Mouse (Mus musculus) C2C12 (cell line): Measurements from ENCODE around the gene Usp34.

Experiments
- CEBPB ChIP-seq: IDR thresholded peaks from one replicate; pipeline ENCODE4 v1.6.1; 2011; ENCODE audit warnings: low read depth, mild to moderate bottlenecking, control low read depth, moderate library complexity
- CTCF ChIP-seq: IDR thresholded peaks from one replicate; pipeline ENCODE4 v1.5.1; 2011; ENCODE audit not compliant: control insufficient read depth, insufficient read depth, insufficient read length
- FOSL1 ChIP-seq: IDR thresholded peaks from one replicate; pipeline ENCODE4 v1.8.0; 2011; ENCODE audit warnings: mild to moderate bottlenecking, low read length; ENCODE audit not compliant: poor library complexity, insufficient read depth, severe bottlenecking
- MYOD1 ChIP-seq: IDR thresholded peaks from one replicate; pipeline ENCODE4 v1.6.1; 2011; ENCODE audit warnings: low read depth; ENCODE audit not compliant: control insufficient read depth, insufficient read length
- MYOG ChIP-seq: IDR thresholded peaks from one replicate; pipeline ENCODE4 v1.6.1; 2011; ENCODE audit not compliant: control insufficient read depth, insufficient read length; ENCODE audit errors: extremely low read depth
- USF1 ChIP-seq: IDR thresholded peaks from one replicate; pipeline ENCODE4 v1.6.1; 2011; ENCODE audit warnings: low read depth, mild to moderate bottlenecking, control low read depth, moderate library complexity

DNA sequence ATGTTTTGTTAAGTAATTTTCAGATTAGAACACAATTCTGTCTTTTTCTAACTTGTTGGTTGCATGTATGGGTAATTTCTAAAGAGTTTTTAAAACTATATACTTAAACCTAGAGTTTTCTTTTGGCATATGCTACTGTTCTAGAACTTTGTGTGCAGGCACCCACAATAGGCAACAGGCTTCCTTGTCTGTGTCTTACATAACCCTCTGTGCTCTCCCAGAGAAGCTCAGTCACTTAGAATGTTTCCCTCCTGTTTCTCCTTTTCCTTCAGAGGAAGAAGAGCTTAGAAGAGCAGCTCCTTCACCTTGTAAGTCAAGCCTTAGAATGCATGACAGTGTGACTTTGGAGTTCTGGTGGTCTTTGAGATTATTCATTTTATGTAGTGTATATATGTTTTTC lies 55.6 kb downstream of the Usp34 start:
- no peak for TF ChIP-seq USF1
- no peak for TF ChIP-seq CTCF
- TF ChIP-seq MYOG, result no peak
- TF ChIP-seq CEBPB, result no peak
- TF ChIP-seq FOSL1, result no peak
- TF ChIP-seq MYOD1, result no peak
